Mouse (Mus musculus) cerebellum, adult 8-10 months (tissue): ENCODE measurements around the gene Prr36.
"Not testable (repeated sequence)": the region's sequence is repeated elsewhere in the genome, so short reads cannot be mapped to it uniquely, and the experiment has no call there.

ENCODE experiments used
- DNase-seq: peaks from one replicate; pipeline ENCODE4 v3.0.0; 2022

Prr36 gene

DNA sequence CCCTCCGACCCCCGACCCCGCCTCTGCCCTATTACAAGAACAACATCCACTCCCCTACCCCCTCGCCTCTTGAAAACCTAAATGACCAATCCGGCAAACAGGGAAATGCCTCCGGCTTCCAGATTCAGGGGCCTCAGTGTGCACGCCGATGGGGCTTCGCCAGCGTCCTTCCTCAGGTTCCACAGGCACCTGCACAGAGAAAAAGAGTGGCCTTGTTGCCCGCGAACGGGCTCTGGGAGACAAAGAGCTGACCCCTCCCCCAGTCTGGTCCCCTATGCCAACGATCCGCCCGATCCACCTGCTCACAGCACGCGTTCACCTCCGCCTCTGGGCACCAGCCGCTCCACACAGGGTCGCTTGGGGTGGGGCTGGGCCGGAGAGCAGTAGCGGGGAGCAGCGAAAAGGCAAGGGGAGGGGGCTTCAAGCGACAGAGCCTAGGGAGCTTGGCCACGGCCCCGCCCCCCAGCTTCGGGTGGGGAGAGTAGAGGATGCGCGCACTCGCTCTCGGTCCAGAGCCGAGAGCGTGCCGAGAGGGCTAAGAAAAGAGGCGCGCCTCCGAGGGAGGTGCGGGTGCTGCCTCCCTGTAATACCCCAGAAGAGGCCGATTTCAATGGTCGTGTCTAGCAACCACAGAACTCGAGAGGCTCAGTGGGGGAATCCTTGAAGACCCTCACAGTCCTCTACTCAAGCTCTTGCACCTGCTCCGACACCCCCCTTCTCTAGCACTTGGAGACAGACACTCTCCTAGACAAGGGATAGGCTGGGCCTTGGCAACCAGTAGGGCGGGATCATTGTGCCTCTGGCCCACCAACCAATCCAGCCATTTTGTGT lies at the start of gene Prr36:
Gene Prr36 (minus strand): TSS at position 669 of the 831 bp plus-strand sequence.
- DNase-seq = peak; percentile 59

DNA sequence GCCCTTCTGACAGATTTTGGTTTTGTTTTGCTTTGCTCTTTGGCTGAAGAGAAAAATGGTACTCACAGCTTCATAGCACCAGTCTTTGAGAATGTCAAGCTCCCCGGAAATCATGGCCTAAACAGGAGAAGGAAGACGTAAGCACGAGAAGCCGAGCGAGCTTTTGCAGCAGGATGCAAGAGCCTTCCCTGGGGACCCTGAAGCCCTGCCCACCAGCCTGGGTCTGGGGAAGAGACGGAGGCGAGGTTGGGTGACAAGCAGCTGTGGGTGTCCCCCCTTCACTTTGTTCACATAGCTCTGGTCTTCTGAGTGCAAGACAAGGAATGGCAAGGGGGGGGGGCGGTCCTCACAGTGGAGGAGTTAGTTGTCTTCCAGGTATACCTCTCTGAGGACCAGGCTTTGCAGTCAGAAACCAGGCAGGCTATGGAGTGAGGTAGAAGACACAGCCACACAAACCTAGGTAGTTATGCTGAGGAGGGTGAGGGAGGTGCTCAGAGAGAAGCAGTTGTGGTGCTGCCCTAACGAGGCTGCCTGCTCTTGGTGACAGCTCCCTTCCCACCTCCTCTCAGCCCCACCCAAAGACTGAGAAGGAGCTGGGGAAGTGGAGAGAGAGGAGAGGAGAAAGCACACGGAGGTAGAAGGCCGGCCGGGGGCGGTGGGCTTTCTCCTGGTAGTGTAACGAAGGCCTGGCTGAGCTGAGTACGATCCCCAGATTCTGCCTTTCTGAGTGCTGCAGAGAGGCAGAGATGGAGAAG lies 48.1 kb upstream of the Prr36 start:
- DNase-seq = no peak

DNA sequence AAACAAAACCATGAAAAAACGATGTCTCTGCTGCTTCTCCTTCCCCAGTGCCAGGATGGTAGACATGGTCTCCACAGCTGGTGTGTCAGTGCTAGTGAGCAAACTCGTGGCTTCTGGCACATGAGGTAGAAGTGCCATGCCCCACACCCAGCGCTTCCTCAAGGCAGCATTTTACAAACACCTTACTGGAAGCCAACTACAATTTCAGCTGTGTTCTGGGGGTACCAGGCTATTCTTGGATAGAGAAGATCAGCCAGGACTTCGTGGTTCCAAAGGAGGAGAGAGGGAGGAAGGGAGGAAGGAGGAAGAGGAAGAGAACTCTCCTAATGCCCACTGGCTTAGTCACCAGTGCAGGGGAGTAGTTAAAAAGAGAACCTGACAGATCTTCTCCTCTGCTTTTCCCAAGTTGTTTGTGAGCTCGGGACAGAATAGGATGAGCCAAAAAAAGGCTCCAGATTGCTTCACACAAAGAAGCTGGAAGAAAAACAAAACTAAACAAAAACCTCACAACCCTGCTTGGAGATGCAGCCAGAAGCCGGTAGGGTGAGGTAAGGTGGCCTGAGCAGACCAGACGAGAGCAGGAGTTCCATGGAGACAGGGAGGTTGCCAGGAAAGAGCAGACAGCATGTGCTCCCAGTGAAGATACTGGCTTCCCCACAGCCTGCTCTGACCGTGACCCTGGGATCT lies 46.0 kb upstream of the Prr36 start:
- no peak for DNase-seq

DNA sequence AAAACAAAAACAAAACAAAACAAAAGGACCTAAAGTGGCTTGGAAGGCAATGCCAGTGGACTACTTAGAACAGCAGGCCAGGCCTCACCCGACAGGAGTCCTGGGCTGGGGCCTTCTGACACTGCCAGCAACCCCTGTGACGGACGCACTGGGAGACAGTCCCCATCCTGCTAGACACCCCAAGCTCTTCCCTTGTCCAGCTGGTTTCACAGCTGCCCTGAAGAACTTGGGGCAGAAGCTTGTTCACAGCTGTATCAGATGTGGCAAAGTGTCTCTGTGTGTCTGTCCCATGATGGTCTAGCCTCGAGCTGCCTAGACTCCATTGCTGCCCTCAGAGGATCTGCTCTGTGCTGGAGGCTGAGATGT lies 42.5 kb upstream of the Prr36 start:
- DNase-seq = no peak

DNA sequence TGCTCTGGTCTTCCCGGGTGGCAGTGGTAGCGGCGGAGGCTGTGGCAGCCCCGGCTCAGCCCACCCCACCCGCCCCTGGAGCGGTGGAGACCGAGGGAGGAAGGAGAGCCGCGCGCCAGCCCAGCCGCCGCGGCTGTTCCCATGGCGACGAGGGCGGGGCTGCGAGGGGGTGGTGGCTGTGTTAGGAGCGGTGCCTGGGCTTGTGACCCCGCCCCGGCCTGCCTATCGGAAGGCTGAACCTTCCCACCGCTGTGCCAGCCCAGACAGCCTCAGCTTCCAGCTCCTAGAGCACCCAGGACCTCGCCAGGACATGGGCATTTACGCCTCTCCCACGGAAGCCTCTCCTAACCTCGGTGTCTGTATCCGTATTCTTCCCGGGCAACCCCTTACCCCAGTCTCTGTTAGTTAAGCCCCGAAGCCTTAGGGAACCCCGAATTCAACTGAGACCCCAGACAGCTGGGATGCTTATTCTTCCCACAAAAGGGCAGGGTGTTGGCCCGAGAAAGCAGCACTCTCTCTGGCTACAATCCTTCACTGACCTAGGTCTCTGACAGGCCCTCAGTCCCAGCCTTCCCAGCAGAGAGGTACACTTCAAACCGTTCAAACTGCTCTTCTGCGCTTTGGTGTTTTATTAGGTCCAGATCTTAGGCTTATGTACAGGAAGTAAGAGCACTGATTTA lies 42.0 kb upstream of the Prr36 start, which contains the start of gene Ctxn1:
Gene Ctxn1 (minus strand): TSS at position 150 of the 680 bp plus-strand sequence.
- peak; percentile 62 for DNase-seq

DNA sequence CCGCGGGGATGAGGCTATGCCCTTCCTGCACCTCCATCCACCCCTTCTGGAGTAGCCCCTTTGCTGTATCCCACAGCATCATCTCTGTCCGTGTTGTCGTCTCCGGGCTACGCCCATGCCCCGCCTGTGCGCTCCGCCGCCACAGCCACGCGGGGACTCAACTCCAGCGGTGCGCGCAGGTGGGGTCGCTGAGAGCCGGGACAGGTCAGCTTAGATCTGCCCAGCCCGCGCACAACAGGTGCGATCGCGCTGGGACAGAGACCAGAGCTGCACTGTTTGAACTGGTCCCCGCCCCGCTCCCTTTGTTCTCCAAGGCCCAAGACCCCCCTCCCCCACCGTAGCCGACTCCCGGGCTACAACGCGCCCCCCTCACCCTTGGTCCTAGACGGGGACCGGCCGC lies 41.4 kb upstream of the Prr36 start:
- no peak for DNase-seq

DNA sequence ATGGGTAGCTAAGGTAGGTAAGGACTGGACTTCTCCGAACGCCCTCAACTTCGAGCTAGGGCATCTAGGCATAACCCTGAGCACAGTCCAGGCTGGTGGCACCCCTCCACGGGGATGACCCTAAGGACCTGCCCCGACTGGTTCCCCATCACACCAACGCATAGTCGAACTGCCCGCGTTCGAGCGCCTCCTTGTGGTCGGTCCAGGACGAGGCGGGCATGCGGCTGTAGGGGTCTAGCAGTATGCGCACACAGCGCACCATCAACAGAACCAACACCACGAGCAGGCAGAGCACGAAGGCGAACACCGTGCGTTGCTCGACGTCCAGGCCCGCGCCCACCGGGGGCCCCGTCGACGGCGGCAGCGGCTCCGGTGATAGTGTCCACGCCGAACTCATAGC lies 41.0 kb upstream of the Prr36 start:
- DNase-seq = peak; percentile 66

DNA sequence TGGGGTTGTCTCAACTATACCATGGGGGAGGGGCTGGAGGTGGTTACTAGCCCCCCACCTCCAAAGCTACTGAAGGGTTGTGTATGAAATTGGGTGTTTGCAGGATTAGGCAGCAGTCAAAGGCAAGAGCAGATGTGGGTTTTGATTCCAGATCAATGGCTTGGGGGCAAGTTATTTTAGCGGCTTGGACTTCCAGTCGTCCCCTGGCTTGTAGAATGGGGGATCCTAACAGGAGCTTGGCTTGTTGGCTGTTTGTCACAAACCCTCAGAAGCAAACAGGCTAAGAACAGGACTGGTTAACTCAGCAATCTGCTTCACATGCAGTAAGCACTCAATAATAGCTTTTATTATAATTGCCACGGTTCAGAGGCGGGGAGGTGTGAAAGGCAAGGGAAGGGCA lies 40.1 kb upstream of the Prr36 start:
- DNase-seq = no peak

DNA sequence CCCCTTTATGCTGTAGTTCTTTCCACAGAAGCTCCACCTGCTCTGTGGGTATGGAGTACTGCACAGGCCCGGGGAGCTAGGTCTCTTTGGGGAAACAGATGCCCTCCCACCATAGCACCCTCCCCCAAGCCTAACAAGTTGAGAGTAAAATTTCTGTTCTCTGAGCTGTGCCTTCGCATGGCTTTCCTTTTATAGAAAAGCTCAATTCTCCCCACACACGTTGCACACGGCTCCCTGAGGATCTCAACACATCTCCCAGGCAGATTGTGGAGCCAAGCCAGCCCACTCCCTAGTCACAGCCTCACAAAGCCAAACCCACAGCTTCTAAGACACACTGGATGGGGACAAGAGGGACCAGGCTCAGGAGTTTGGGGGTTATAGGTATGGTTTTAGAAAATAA lies 39.7 kb upstream of the Prr36 start:
- DNase-seq = no peak

DNA sequence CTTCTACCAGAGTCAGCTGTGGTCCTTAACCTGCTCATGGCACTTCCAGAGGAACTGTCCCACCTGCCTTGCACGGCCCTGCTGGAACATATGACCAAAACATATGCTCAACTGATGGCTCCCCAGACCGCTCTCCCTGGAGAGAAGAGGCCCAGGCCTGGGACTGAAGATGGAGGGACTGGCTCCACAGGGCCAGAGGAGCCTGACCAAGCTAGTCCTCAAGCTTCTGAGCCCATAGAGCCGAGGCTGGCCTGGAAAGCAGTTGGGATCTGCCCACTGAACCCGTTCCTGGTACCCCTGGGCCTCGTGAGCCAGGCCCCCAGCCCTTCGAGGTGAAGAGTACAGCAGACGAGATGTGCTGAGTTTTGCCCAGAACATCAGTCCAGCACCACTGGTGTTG lies 38.2 kb upstream of the Prr36 start:
- DNase-seq = not testable (repeated sequence)

DNA sequence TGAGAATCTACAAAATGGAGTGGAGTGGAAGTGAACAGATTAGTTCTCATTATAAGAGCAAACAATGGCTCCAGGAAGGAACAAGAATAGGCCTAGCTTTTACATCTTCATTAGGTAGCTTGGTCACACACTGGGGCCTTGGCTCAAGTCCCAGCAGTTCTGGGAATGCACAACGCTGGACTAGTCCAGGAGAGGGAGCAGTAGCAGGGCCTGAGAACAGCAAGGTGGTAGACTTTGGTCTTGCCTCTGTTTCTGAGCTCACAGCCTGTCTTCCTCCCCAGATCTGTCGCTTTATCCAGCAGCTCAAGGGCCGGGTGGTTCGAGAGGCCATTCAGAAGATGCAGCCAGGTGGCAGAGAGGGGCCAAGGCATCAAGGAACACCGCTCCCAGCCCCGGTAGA lies 36.7 kb upstream of the Prr36 start:
- DNase-seq = peak; percentile 75

DNA sequence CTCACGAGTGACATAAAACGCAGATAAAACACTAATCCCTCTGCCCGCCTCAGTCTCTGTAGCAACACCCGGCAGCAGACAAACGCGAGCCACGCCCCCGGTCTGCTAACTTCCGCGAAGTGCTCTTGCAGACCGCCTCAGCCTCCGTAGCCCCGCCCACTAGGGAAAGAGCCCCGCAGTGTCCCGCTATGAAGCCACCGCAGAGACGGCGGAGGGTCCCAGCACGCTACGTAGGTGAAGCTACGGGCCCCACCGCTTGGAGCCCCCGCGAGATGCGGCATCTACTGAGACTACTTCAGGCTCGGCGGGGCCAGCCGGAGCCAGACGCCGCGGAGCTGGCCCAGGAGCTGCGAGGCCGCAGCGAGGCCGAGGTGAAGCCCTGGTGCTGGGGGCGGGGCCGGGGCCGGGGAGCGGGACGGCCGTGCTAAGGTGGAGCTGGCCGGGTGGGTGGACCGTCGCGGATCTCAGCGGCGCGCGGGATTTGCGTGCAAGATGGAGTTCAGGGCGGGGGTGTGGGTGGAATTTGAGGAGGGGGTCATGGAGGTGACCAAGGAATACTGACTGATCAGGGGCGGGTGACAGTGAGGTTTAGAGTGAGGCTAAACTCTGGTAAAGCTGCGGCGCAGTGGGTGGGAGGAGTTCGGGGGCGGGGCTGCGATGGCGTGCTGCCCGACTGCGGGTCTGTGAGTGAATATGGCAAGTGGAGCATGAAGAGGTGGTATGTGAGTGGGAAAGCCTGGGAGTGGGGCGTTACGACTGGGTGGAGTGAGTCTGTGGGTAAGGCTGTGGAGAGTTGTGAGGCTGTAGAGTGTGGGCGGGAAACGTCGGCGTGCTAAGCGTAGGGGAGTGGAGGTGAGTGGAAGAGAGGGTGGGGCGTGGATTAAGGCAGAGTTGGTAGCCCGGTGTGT lies 35.9 kb upstream of the Prr36 start, which contains the start of gene Snapc2:
Gene Snapc2 (plus strand): TSS at position 147 of the 908 bp plus-strand sequence.
- peak; percentile 91 for DNase-seq

DNA sequence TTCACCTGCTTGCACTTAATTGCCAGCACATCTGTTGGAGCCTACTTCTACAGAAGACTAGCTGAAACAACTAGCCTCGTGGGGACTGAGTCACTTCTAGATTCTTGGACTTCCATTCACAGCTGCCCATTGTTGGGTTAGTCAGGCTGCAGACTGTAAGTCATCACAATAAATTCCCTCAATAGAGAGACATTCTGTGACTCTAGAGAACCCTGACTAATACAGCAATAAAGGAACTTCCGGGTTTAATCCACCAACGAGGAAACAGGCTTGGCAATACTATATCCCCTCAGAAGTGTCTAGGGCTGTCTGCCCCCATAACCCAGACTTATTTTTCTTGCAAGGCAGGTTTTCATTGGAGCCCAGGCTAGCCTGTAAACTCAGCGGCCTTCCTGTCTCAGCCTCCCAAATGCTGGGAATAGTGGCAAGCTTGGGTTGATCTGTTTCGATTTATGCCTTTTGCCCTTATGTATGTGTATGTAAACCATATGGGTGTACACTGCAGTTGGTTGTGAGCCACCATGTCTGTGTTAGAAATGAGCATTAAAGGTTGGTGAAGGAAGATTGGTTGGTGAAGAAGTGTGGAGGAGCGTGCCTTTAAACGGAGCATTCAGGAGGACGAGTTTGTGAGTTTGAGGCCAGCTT lies 35.0 kb upstream of the Prr36 start:
- DNase-seq = no peak

DNA sequence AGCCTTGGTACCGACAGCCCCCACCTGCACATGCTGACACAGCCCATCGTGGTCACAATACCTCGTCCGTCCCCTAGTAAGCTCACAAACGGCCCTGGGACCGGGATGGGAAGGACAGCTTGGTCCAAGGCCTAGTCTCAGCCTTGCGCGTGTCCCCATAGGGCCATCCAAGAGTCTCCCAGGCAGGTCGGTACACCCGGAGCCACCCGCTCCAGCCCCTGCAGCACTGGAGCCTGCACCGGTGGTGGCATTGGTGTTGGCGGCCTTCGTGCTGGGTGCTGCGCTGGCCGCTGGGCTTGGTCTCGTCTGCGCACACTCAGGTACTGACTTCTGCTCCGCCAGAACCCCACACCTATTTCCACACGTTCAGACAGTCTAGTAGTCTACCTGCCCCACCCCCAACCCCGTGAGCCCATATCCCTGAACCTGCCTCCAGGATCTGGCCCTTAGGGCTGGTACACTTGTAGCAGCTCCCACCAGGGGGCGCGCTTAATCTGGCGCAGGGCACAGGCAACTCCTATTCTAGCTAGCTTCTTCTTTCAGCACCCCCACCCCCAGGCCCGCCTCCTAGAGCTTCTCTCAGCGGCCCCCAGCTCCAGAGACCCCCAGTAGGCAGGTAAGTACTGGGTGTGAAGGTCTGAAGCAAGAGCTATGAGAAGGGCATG lies 33.2 kb upstream of the Prr36 start:
- DNase-seq = peak; percentile 79

DNA sequence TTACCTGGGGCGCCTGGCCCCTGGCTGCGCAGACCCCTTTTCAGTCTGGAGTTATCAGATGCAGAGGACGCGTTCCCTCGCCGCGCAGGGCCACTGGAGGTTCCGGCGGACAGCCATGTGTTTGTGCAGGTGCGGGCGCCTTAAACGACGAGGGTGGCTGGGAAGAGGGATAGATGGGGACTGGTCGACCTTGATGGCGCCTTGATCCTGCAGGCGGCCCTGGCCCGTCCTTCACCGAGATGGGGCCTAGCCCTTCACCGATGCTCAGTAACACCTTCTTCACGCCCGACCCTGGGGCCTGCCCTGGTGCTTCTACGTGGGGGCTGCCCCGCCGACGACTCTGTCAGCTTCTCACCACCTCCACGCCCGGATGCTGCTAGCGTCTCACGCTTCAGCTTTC lies 32.0 kb upstream of the Prr36 start:
- no peak for DNase-seq

DNA sequence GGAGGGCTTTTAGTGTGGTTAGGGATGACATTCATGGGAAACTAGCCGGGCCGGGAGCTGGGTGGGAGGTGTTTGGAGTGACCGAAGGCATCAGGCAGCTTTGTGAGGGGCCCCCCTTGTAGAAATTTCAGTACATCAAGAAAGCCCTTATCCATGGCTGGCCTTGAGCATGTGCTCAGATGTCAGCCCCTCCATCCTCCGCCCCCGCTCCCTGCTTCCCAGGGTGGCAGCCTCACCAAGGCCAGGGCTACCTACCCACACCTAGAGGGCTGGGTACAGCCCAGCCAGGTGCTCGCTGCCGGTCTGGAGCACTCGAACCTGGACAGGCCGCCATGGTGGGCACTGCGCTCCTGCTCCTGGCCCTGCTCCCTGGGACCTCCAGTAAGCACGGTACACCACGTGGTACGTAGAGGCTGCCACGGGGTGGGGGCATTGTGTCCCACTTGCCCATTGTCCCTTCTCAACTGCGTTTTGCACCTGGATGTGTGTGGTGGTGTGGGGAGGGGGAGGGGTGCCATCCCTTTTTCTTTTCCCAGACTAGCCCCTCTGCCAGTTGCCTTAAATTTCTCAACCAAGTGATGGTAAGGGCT lies 30.8 kb upstream of the Prr36 start, which contains the start of gene Tgfbr3l:
Gene Tgfbr3l (plus strand): TSS at position 264 of the 590 bp plus-strand sequence.
- DNase-seq = no peak

DNA sequence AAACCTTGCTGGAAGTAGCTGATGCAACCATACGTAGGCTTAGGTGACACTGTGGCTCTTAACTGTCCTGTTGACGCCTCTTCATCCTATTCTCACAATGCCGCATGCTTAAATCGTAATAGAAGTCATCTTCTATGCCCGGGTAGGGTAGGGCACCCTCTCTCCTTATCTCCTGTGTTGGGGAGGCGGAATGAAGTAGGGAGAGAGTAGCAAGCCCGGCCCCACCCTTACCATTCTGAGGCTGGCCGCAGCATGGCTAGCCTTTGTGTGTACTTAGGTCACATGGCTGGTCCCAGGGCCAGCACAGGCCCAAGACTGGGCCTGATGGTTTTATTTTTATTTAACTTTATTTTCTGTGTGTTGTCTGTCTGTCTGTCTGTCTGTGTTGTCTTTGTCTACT lies 30.0 kb upstream of the Prr36 start:
- no peak for DNase-seq

DNA sequence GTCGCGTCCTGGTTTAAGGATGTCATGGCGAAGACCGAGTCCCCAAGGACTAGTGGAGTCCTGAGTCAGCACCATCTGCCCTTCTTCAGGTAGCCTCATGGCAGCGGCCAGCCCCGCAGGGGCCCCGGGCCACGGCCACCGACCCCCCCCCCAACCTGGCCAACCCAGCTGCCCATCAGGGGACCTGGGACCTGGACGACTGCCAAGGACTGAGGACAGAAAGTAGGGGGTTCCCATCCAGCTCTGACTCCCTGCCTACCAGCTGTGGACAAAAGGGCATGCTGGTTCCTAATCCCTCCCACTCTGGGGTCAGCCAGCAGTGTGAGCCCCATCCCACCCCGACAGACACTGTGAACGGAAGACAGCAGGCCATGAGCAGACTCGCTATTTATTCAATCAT lies 28.5 kb upstream of the Prr36 start:
- DNase-seq = no peak

DNA sequence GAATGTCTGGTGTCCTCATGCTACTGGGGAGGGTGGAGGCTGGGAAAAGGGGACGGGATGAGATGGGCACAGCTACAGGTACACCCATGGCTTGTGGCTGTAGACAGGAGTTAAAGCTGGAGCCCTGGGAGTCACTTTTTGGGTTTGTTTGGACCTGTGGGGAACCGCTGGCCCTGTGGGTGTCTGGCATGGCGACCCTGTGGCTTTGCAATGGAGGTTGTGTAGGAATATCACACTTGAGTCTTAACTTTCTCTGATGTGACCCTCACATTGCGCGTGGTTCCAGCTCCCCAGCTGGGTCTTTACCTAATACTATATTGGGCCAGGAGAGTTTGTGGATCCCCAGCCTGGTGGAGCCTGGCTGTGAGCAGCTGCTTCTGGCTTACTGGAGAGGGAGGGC lies 27.8 kb upstream of the Prr36 start:
- DNase-seq = no peak

DNA sequence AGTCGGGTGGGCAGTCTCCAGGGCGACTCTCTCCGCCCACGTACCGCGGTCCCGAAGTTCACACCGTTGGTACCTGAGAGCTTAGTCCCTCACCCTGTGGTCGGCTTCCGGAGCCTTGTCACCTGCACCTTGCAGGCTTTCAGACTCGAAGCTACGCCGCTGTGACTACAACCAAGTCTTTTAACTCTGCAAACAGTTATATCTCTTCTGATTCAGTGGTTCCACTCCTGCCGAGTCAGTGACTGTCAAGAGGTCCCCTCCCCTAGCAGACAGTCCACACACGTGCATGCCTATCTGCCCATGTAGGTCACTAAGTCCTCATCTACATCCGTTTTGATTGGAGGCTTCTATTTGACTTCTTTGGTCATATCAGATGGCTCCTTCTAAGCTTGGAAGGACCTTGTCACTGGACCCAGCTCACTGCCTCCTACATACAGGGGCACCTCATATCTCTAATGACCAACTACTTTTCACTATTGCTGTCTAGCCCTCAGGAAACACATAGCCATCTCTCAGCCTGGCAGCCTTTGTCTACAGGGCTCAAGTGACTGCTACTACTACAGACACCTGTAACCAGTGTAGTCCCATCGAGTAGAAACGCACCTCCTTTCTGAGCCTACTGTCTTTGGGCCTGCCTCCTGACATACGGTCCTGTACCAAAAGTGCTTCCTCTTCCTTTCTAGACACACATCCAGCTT lies 22.1 kb upstream of the Prr36 start:
- peak; percentile 19 for DNase-seq
